Mouse (Mus musculus) CH12.LX (cell line): ENCODE measurements at regions not wholly inside any gene's neighbourhood (a gene's known extent, or its start where the extent isn't known, plus 50 kb on each side); places are given as distances from the start of the nearest gene placed in this dataset.

Experiments
- DNase-seq: peaks from one replicate; pipeline ENCODE4 v3.0.0-alpha.2; 2013; ENCODE audit errors: extremely low read depth
- H3K27ac ChIP-seq: 2 replicates; pipeline ENCODE4 v1.5.1; 2012; ENCODE audit warnings: low read depth, mild to moderate bottlenecking, control low read depth, moderate library complexity; ENCODE audit not compliant: insufficient read depth
- H3K27me3 ChIP-seq: replicated peaks from 2 replicates; pipeline ENCODE3; 2012; ENCODE audit warnings: inconsistent platforms
- H3K36me3 ChIP-seq, 2 experiments: replicated peaks in 1 of 2; 2 replicates each; pipeline versions ENCODE3 to v1.6.1; 2012; ENCODE audit warnings: inconsistent platforms in 1 of 2, low read length in 1 of 2, mild to moderate bottlenecking in 1 of 2, mixed read lengths in 1 of 2, moderate library complexity in 1 of 2; ENCODE audit not compliant: control insufficient read depth in 1 of 2, insufficient read depth in 1 of 2
- H3K4me1 ChIP-seq, 2 experiments: 2 replicates each; pipeline ENCODE4 v1.6.1; 2012; ENCODE audit warnings: inconsistent platforms in 1 of 2, moderate library complexity in 1 of 2; ENCODE audit not compliant: insufficient read depth in 2 of 2, control insufficient read depth in 1 of 2
- H3K4me2 ChIP-seq: 2 replicates; pipeline ENCODE4 v1.6.1; 2012; ENCODE audit warnings: low read depth, mild to moderate bottlenecking, control low read depth; ENCODE audit not compliant: poor library complexity, insufficient read depth, severe bottlenecking
- H3K4me3 ChIP-seq, 3 experiments: fragments of 150-350 bp in 1 of 3; sonication (generic) in 1 of 3; replicated peaks in 1 of 3; 2 replicates each; pipeline versions ENCODE3 to v1.5.1; 2011 to 2012; ENCODE audit warnings: low read depth in 2 of 3, low read length in 2 of 3, mild to moderate bottlenecking in 2 of 3, moderate library complexity in 2 of 3, control low read depth in 1 of 3, improper control_type of control experiment in 1 of 3, inconsistent platforms in 1 of 3, mixed read lengths in 1 of 3; ENCODE audit not compliant: poor library complexity in 1 of 3
- H3K79me2 ChIP-seq: replicated peaks from 2 replicates; pipeline ENCODE4 v1.6.1; 2012; ENCODE audit warnings: mild to moderate bottlenecking, moderate library complexity; ENCODE audit not compliant: control insufficient read depth, poor library complexity, insufficient read depth, severe bottlenecking; ENCODE audit errors: extremely low read depth
- H3K9ac ChIP-seq: 2 replicates; pipeline ENCODE4 v1.6.1; 2012; ENCODE audit warnings: low read depth, mild to moderate bottlenecking, control low read depth, moderate library complexity; ENCODE audit not compliant: insufficient read depth
- H3K9me3 ChIP-seq: replicated peaks from 2 replicates; pipeline ENCODE3; 2012; ENCODE audit warnings: low read length, inconsistent platforms, mixed read lengths
- CHD1 ChIP-seq: IDR thresholded peaks from 2 replicates; pipeline ENCODE4 v1.6.1; 2012; ENCODE audit warnings: low read depth, low read length, improper control_type of control experiment, inconsistent platforms
- CHD2 ChIP-seq: IDR thresholded peaks from 2 replicates; pipeline ENCODE4 v1.6.1; 2011; ENCODE audit warnings: low read length, improper control_type of control experiment
- E2F4 ChIP-seq: IDR thresholded peaks from 2 replicates; pipeline ENCODE4 v1.6.1; 2011; ENCODE audit warnings: low read depth, low read length, improper control_type of control experiment; ENCODE audit not compliant: insufficient replicate concordance
- ETS1 ChIP-seq: conservative IDR thresholded peaks from 2 replicates; pipeline ENCODE4 v1.6.1; 2012; ENCODE audit warnings: low read depth, mild to moderate bottlenecking, inconsistent platforms, low read length, improper control_type of control experiment, moderate library complexity
- HCFC1 ChIP-seq: IDR thresholded peaks from 2 replicates; pipeline ENCODE4 v1.6.1; 2012; ENCODE audit warnings: low read depth, mild to moderate bottlenecking, inconsistent platforms, low read length, improper control_type of control experiment
- JUN ChIP-seq: IDR thresholded peaks from 2 replicates; pipeline ENCODE4 v1.6.1; 2011; ENCODE audit warnings: low read depth, mild to moderate bottlenecking, low read length, improper control_type of control experiment, moderate library complexity; ENCODE audit not compliant: insufficient read depth
- MAFK ChIP-seq: IDR thresholded peaks from 2 replicates; pipeline ENCODE4 v1.6.1; 2011; ENCODE audit warnings: low read length, improper control_type of control experiment; ENCODE audit not compliant: insufficient replicate concordance
- MEF2A ChIP-seq: IDR thresholded peaks from 2 replicates; pipeline ENCODE4 v1.6.1; 2014; ENCODE audit warnings: low read depth, mild to moderate bottlenecking, inconsistent platforms, low read length, improper control_type of control experiment, borderline replicate concordance
- MXI1 ChIP-seq: IDR thresholded peaks from 2 replicates; pipeline ENCODE4 v1.6.1; 2011; ENCODE audit warnings: mild to moderate bottlenecking, low read depth, low read length, improper control_type of control experiment
- NELFE ChIP-seq: IDR thresholded peaks from 2 replicates; pipeline ENCODE4 v1.6.1; 2011; ENCODE audit warnings: low read depth, low read length, improper control_type of control experiment
- PAX5 ChIP-seq: IDR thresholded peaks from 2 replicates; pipeline ENCODE4 v1.6.1; 2012; ENCODE audit warnings: low read length, inconsistent platforms, mixed read lengths
- POLR2A ChIP-seq: IDR thresholded peaks from 2 replicates; pipeline ENCODE4 v1.6.1; 2011; ENCODE audit warnings: low read depth, mild to moderate bottlenecking, improper control_type of control experiment, low read length
- RCOR1 ChIP-seq: conservative IDR thresholded peaks from 2 replicates; pipeline ENCODE4 v1.6.1; 2012; ENCODE audit warnings: low read depth, mild to moderate bottlenecking, inconsistent platforms, low read length, improper control_type of control experiment
- USF1 ChIP-seq: IDR thresholded peaks from 2 replicates; pipeline ENCODE4 v1.6.1; 2014; ENCODE audit warnings: low read depth, mild to moderate bottlenecking, inconsistent platforms, low read length, improper control_type of control experiment
- USF2 ChIP-seq: conservative IDR thresholded peaks from 2 replicates; pipeline ENCODE4 v1.6.1; 2011; ENCODE audit warnings: low read depth, low read length, improper control_type of control experiment
- ZNF384 ChIP-seq: IDR thresholded peaks from 2 replicates; pipeline ENCODE4 v1.6.1; 2012; ENCODE audit warnings: low read depth, low read length, improper control_type of control experiment, inconsistent platforms
- dilution Hi-C: fragments of 300-500 bp; cut with MboI; formaldehyde crosslinking; loops from 2 replicates; pipeline ENCODE4 v1.14.3; 2020; ENCODE audit warnings: low sequenced_read_pairs; ENCODE audit not compliant: extremely low pct_unique_long_range_greater_than_20kb, extremely low pct_ligation_motif_present
- in situ Hi-C: fragments of 300-500 bp; cut with MboI; formaldehyde crosslinking; loops from 3 replicates; pipeline ENCODE4 v1.14.3; 2019; ENCODE audit warnings: low sequenced_read_pairs, low pct_ligation_motif_present, low pct_unique_long_range_greater_than_20kb, mixed read lengths

- no peaks in the 10 kb centered on the region for H3K36me3 ChIP-seq
- peaks cover 85% of the 10 kb centered on the region for H3K9me3 ChIP-seq
- dilution Hi-C loops = no loop called here
- DNase-seq = no peak
- H3K79me2 ChIP-seq = no peaks in the 10 kb centered on the region
- no peak overlapping the region for H3K4me3 ChIP-seq
- H3K9ac ChIP-seq = no peak overlapping the region
- H3K27me3 ChIP-seq = no peaks in the 10 kb centered on the region
- H3K4me1 ChIP-seq = no peaks in the 10 kb centered on the region
- H3K4me2 ChIP-seq = no peak overlapping the region
- no peak overlapping the region for H3K27ac ChIP-seq
- in situ Hi-C loops = no loop called here
- TF ChIP-seq MEF2A (no peak), PAX5 (no peak), RCOR1 (no peak), MAFK (no peak), USF2 (no peak)
These were observed 186.7 kb upstream of the Zfp507 start for GRCm38 (mm10) chr7:35989456-35989855.

- no peak for DNase-seq
- H3K27me3 ChIP-seq = no peaks in the 10 kb centered on the region
- H3K9ac ChIP-seq = no peak overlapping the region
- H3K4me3 ChIP-seq = no peak overlapping the region
- H3K4me2 ChIP-seq = no peak overlapping the region
- dilution Hi-C loops (no loop called here), in situ Hi-C loops (no loop called here)
- no peaks in the 10 kb centered on the region for H3K79me2 ChIP-seq
- no peak for TF ChIP-seq MXI1
- no peak for TF ChIP-seq CHD2
- no peak for TF ChIP-seq CHD1
- no peak for TF ChIP-seq ETS1
- TF ChIP-seq JUN = no peak
- TF ChIP-seq HCFC1 = no peak
- no peak for TF ChIP-seq NELFE
- no peak for TF ChIP-seq ZNF384
- TF ChIP-seq E2F4 = no peak
- no peak for TF ChIP-seq USF1
- TF ChIP-seq POLR2A = no peak
- no peak overlapping the region for H3K27ac ChIP-seq
- no peaks in the 10 kb centered on the region for H3K4me1 ChIP-seq
- H3K9me3 ChIP-seq = peaks cover 86% of the 10 kb centered on the region
- H3K36me3 ChIP-seq = no peaks in the 10 kb centered on the region
These were observed 185.8 kb upstream of the Zfp507 start for GRCm38 (mm10) chr7:35988449-35989109.
